In genomic region chr2:34563089-34563694, GRCm38 (mm10) we compare ENCODE assay signal across 9 mouse cellular contexts.
A peak's percentile ranks its signal among the peaks of the same experiment; 100 is the strongest.
DNase-seq lines count a peak whose midpoint lies in the region; ATAC-seq and TF ChIP-seq lines count a peak whose summit lies in the region.
"Had no signal": no experiment of that assay in that cellular context is flagged by ENCODE, and none has a peak within 500 bp of the region (broad histone marks: within the 10 kb centered on the region; RNA-seq: fewer than 3 reads in every experiment).

No protein-coding gene starts in this region.

- 66% methylated on average over 12 of the region's 12 CpGs for WGBS in hindbrain, embryonic 12.5 days
- 73% methylated on average over 12 of the region's 12 CpGs for WGBS in hindbrain, embryonic 11.5 days
- WGBS in neural tube, embryonic 14.5 days, result 61% methylated on average over 12 of the region's 12 CpGs
- WGBS in intestine, postnatal 0 days, result 57% methylated on average over 12 of the region's 12 CpGs

- no peak overlapping the region for H3K4me3 ChIP-seq in hindbrain, embryonic 12.5 days
- no peak overlapping the region for H3K4me3 ChIP-seq in hindbrain, embryonic 11.5 days (ENCODE audit: low read depth, low read length)
- no peak overlapping the region for H3K4me3 ChIP-seq in neural tube, embryonic 14.5 days (ENCODE audit: low read depth, low read length)
- H3K4me3 ChIP-seq in intestine, postnatal 0 days (ENCODE audit: low read depth, low read length), result no peak overlapping the region
- H3K4me3 ChIP-seq: gastrocnemius, adult 2 months had no signal

- TF ChIP-seq CTCF in intestine, postnatal 0 days (IDR thresholded peaks at IDR 0.05; ENCODE audit: low read depth), result no peak

- H3K4me2 ChIP-seq in hindbrain, embryonic 12.5 days (replicated peaks), result no peak overlapping the region
- H3K4me2 ChIP-seq in hindbrain, embryonic 11.5 days (replicated peaks; ENCODE audit: low read depth, low read length), result no peak overlapping the region
- no peak overlapping the region for H3K4me2 ChIP-seq in neural tube, embryonic 14.5 days (ENCODE audit: low read depth, low read length)
- H3K4me2 ChIP-seq in intestine, postnatal 0 days (replicated peaks; ENCODE audit: low read depth), result no peak overlapping the region

- no peak for ATAC-seq in hindbrain, embryonic 12.5 days (ENCODE audit: low FRiP score)
- no peak for ATAC-seq in hindbrain, embryonic 11.5 days (ENCODE audit: low FRiP score)
- ATAC-seq in neural tube, embryonic 14.5 days (ENCODE audit: low read depth), result no peak
- ATAC-seq in intestine, postnatal 0 days, result no peak
- no peak for ATAC-seq in cerebellum, adult (ENCODE audit: insufficient number of reproducible peaks, low FRiP score, low TSS enrichment)

- H3K36me3 ChIP-seq in hindbrain, embryonic 12.5 days, result no peaks in the 10 kb centered on the region
- H3K36me3 ChIP-seq in hindbrain, embryonic 11.5 days (ENCODE audit: control insufficient read depth, insufficient read depth, low read length), result no peaks in the 10 kb centered on the region
- no peaks in the 10 kb centered on the region for H3K36me3 ChIP-seq in neural tube, embryonic 14.5 days (ENCODE audit: control insufficient read depth, insufficient read depth, low read length)
- no peaks in the 10 kb centered on the region for H3K36me3 ChIP-seq in intestine, postnatal 0 days (ENCODE audit: control insufficient read depth, insufficient read depth)

- no peaks in the 10 kb centered on the region for H3K9me3 ChIP-seq in hindbrain, embryonic 12.5 days (replicated peaks)
- no peaks in the 10 kb centered on the region for H3K9me3 ChIP-seq in hindbrain, embryonic 11.5 days (ENCODE audit: control insufficient read depth, low read length)
- no peaks in the 10 kb centered on the region for H3K9me3 ChIP-seq in neural tube, embryonic 14.5 days (ENCODE audit: control insufficient read depth, low read length)
- H3K9me3 ChIP-seq in intestine, postnatal 0 days (ENCODE audit: control insufficient read depth), result no peaks in the 10 kb centered on the region

- no peak for DNase-seq in hindbrain, embryonic 11.5 days (ENCODE audit: low spot score)
- DNase-seq in neural tube, embryonic 10.5 days (ENCODE audit: extremely low spot score, low spot score), result no peak
- no peak for DNase-seq in kidney, adult 18-20 months
- DNase-seq: gastrocnemius, adult 2 months; kidney, adult 11 months had no signal

- 0 out of 2 replicates have a peak overlapping the region, but pooled peaks have one; percentile 2 for H3K27ac ChIP-seq in hindbrain, embryonic 12.5 days
- no peak overlapping the region for H3K27ac ChIP-seq in hindbrain, embryonic 11.5 days (ENCODE audit: low read depth, low read length)
- H3K27ac ChIP-seq in neural tube, embryonic 14.5 days (ENCODE audit: low read depth, low read length), result peak overlapping the region; percentile 10; the same call in 1 of the 2 replicates
- peak overlapping the region; percentile 22; the same call in 1 of the 2 replicates for H3K27ac ChIP-seq in intestine, postnatal 0 days (ENCODE audit: low read depth, low read length)
- H3K27ac ChIP-seq: gastrocnemius, adult 2 months had no signal

- no peaks in the 10 kb centered on the region for H3K27me3 ChIP-seq in hindbrain, embryonic 12.5 days
- H3K27me3 ChIP-seq in hindbrain, embryonic 11.5 days (ENCODE audit: control insufficient read depth, insufficient read depth, low read length), result no peaks in the 10 kb centered on the region
- no peaks in the 10 kb centered on the region for H3K27me3 ChIP-seq in neural tube, embryonic 14.5 days (ENCODE audit: control insufficient read depth, insufficient read depth, low read length)
- no peaks in the 10 kb centered on the region for H3K27me3 ChIP-seq in intestine, postnatal 0 days (replicated peaks; ENCODE audit: control insufficient read depth, insufficient read depth, low read length)

- H3K4me1 ChIP-seq in hindbrain, embryonic 12.5 days, result 0 out of 2 replicates have a peak, but pooled peaks cover 3% of the 10 kb centered on the region
- no peaks in the 10 kb centered on the region for H3K4me1 ChIP-seq in hindbrain, embryonic 11.5 days (replicated peaks; ENCODE audit: control insufficient read depth, insufficient read depth, low read length)
- no peaks in the 10 kb centered on the region for H3K4me1 ChIP-seq in neural tube, embryonic 14.5 days (ENCODE audit: control insufficient read depth, insufficient read depth, low read length)
- no peaks in the 10 kb centered on the region for H3K4me1 ChIP-seq in intestine, postnatal 0 days (replicated peaks; ENCODE audit: control insufficient read depth, insufficient read depth, low read length)

- no peak overlapping the region for H3K9ac ChIP-seq in hindbrain, embryonic 12.5 days
- no peak overlapping the region for H3K9ac ChIP-seq in hindbrain, embryonic 11.5 days (ENCODE audit: low read depth, low read length)
- no peak overlapping the region for H3K9ac ChIP-seq in neural tube, embryonic 14.5 days (replicated peaks; ENCODE audit: low read depth, low read length)
- H3K9ac ChIP-seq in intestine, postnatal 0 days (ENCODE audit: low read depth, low read length), result no peak overlapping the region
